Mouse (Mus musculus) embryonic fibroblast, embryonic 13.5 days (primary cell): ENCODE data around the gene Tln2.

Source experiments
- CTCF ChIP-seq: IDR thresholded peaks from 2 replicates; pipeline ENCODE4 v1.5.1; 2011; ENCODE audit warnings: mild to moderate bottlenecking, control low read depth, low read length, moderate library complexity, borderline replicate concordance; ENCODE audit not compliant: insufficient read depth
- POLR2A ChIP-seq: IDR thresholded peaks from 2 replicates; pipeline ENCODE4 v1.6.1; 2011; ENCODE audit warnings: low read depth, mild to moderate bottlenecking, control low read depth, low read length, moderate library complexity

- TF ChIP-seq CTCF: no peak
- no peak for TF ChIP-seq POLR2A
Measured at GRCm38 (mm10) chr9:67321886-67322285, 237.6 kb downstream of the Tln2 start.
